Mouse (Mus musculus): ENCODE results near the gene Gapdh.

GRCm38 (mm10) chr6:125128724-125129123 lies 37.5 kb downstream of the Gapdh start:
- TF ChIP-seq CTCF (conservative IDR thresholded peaks at IDR 0.05; ENCODE audit: low read length) (no peak), POU5F1 (IDR thresholded peaks at IDR 0.05; ENCODE audit: borderline replicate concordance, low read length) (no peak)
